Mouse (Mus musculus): ENCODE measurements around the gene Gm5134. TPM values are rescaled to one million over a fixed set of nuclear protein-coding genes. Genes with fewer than 3 reads are reported as not detected.

Gene Gm5134
- total RNA-seq (2021): not detected
- long read RNA-seq, experiment 1: 0 reads
- long read RNA-seq, experiment 2: 0 reads

GRCm38 (mm10) chr10:75954381-75954811, at the start of gene Gm5134:
TSS of gene Gm5134 (plus strand) at chr10:75954514.
- intact Hi-C loops (cut with DNase I): loop anchor here (5.0 kb wide), 2 partner anchors 212 to 367 kb away; partner anchors contain the start of gene Ggt5
- no peak for DNase-seq (ENCODE audit: low spot score in 2 of 2)

DNA sequence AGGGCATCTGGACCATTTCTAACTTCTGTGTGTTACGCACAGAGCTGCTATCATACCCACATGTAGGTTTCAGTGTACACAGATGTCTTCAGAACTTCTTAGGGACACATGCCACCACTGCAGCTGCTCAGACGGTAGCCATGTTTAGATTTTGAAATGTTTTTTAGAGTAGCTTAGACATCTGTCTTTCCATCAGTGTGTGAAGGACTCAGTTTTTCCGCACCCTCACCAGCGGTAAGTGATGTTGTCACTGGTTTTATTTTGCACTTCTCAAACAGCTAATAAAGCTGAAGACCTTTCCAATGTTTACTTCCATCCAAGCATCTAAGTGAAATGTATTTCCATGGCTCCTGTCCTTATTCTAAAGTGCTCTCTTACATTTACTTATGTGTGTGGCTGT, 47.4 kb upstream of the Gm5134 start:
- intact Hi-C loops (cut with DNase I): no loop called here
- DNase-seq (ENCODE audit: low spot score in 2 of 2): no peak

GRCm38 (mm10) chr10:75910698-75911097, 43.6 kb upstream of the Gm5134 start:
- intact Hi-C loops (cut with DNase I): no loop called here
- no peak for DNase-seq (ENCODE audit: low spot score in 2 of 2)

- DNase-seq (ENCODE audit: low spot score in 2 of 2): no peak
- intact Hi-C loops (cut with DNase I): no loop called here
Measured at GRCm38 (mm10) chr10:75913013-75913589, 41.2 kb upstream of the Gm5134 start.

GRCm38 (mm10) chr10:75915557-75915956, 38.8 kb upstream of the Gm5134 start:
- DNase-seq (ENCODE audit: low spot score in 2 of 2): no peak
- intact Hi-C loops (cut with DNase I): no loop called here

DNA sequence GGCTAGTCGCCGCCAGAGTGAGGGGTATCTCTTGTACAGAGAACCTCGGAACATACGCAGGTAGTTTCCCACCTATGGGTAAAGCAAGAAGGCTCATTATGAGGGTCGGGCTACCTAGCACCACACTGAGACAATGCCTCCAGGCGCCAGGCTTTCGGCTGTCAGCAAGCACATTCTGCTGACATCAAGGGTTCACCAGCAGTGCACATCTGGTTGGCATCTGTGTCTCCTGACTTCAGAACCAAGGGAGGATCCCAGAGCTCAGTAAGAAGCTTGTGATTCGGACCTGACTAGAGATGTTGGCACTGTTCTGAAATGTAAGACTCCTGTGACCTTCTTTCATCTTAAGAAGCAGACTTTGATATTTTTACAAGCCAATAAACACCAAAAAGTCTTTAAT, 37.5 kb upstream of the Gm5134 start:
- intact Hi-C loops (cut with DNase I): no loop called here
- no peak for DNase-seq (ENCODE audit: low spot score in 2 of 2)

GRCm38 (mm10) chr10:75919026-75919425, 35.3 kb upstream of the Gm5134 start:
- DNase-seq (ENCODE audit: low spot score in 2 of 2): no peak
- intact Hi-C loops (cut with DNase I): no loop called here

DNA sequence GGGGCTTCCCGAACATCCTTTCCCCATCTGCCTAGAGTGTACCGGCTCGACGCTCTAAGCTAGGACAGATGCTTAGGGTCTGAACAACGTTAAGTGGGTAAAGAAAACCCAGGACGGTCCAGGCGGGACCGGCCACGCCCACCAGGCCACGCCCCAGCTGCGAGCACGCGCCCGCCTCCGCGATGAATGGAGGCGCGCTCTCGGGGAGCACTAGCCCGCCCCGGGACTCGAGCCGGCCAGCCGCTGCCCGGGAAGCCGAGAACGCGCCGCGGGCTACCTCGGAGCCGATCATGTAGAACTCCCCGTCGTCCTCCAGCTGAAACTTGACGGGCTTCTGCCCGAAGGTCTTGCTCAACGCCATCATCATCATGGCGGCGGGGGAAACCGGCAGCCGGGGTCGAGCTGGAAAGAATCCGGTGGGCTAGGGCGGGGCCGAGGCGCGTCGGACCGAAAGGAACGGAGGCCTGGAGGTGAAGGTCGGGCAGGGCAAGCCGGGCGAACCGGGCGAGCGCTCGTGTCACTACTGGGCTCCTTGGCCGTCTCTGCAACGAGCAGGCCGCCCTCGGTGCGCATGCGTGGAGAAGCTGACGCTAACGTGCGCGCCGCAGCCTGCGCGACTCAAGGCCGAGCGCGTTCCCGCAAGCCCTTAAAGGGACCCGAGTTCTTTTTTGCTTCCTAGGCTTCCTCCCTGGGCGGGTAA, 33.1 kb upstream of the Gm5134 start, which contains the start of gene Smarcb1:
Gene Smarcb1 (minus strand): TSS at position 592 of the 700 bp plus-strand sequence.
- peak; percentile 97 for DNase-seq (ENCODE audit: low spot score in 2 of 2)
- intact Hi-C loops (cut with DNase I): no loop called here

DNA sequence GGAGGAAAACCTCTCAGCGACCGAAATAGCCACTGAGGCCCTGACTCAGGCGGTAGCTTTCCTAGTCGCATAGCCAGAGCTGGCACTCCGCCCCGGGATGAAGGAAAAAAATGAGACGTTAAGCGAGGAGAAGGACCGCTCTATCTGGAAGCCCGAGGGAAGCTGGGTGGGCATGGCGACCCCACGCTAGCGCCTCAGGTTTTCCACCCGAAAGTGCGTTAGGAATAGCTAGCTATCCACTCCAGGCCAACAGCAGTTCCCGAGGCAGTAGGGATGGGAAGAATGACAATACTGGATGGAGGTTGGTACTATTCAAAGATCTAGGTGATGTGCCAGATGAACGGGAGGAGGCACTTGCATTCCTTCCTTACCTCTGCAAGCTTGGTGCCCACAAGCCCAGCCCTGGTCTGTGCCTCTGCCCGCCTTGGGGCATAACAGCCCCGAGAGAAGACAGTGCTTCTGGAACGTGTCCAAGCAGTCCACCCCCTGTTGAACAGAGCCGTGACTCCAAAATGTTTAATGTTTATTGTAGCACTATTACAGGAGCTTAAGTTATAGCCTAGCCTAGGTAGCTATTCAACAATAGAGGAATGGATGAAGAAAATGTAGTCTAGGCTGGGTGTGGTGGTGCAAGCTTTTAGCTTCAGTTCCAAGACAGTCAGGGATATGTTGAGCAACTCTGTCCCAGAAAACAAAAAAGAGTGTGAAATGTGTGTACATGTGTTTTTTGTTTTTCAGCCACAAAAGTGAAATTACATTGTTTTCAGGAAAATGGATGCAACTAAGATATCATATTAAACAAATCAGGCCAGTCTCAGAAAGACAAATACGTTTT, 32.4 kb upstream of the Gm5134 start:
- intact Hi-C loops (cut with DNase I): no loop called here
- peak; percentile 15 to 31 for DNase-seq (ENCODE audit: low spot score in 2 of 2)

DNA sequence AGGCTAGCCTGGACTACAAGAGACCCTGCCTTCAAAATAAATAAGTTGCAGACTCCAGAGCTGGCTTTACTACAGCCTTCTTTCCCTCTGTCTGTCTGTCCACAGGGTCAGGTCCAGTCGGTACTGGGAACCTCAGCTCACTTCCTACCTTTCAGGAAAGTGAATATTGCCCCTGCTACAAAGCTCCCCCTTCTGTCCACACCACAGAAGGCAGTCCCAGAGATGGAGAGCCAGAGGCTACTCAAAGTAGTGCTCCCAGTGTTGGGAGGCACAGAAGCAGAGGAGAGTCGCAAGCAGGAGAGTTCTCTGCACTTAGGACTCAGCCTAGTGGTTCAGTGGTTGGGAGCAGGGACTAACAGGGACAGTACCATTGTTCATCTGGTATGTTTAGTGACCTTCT, 30.0 kb upstream of the Gm5134 start:
- DNase-seq (ENCODE audit: low spot score in 2 of 2): no peak
- intact Hi-C loops (cut with DNase I): no loop called here

GRCm38 (mm10) chr10:75926396-75926795, 27.9 kb upstream of the Gm5134 start:
- intact Hi-C loops (cut with DNase I): no loop called here
- DNase-seq (ENCODE audit: low spot score in 2 of 2): no peak

- intact Hi-C loops (cut with DNase I): no loop called here
- no peak for DNase-seq (ENCODE audit: low spot score in 2 of 2)
Measured at GRCm38 (mm10) chr10:75930304-75930703, 24.0 kb upstream of the Gm5134 start.

DNA sequence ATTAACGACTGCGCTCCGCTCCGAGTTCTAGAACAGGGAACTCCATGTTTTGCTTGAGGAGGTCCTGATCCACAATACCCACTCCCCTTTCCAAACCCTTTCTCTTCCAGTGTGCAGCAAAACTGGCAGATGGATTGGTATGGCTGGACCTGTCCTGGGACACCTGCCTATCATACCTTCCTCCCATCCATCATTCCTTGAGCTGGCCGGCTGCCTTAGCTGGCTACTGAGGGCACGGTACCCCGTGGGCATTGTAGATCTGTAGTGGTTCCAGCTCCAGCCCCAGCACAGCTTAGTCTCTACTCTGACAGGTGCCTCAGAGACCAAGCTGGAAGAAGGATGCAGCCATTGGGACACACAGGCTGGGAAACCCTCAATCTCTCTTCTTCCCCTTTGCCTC, 23.0 kb upstream of the Gm5134 start:
- DNase-seq (ENCODE audit: low spot score in 2 of 2): no peak
- intact Hi-C loops (cut with DNase I): no loop called here

DNA sequence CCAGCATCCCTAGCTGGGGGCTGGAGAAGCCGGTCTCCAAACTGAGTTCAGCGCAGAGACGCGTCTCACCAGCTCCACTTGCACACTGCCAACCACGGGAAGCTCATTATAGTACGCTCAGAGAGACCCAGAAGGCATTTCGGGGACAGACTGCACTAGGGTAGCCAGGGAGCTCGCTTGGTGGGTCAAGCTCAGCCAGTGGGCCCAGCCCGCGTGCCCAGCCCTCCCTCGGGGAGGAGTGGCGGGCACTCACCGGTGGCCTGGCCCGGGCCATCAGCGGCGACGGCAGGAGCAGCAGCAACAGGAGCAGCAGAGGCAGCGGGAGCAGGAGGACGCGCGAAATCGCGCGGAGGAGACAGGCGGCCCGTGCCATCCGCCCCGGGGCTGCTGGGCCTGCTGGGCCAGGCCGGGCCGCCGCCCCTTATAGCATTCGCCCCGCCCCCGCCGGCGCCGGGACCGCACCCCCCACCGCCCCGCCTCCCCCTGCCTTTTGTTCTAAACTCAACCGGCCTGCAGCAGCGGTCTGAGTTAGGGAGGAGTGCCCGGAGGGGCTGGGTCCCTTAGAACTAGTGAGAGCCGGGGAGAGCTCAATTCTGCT, 22.1 kb upstream of the Gm5134 start:
- DNase-seq (ENCODE audit: low spot score in 2 of 2): no peak
- intact Hi-C loops (cut with DNase I): no loop called here

- no peak for DNase-seq (ENCODE audit: low spot score in 2 of 2)
- intact Hi-C loops (cut with DNase I): no loop called here
Measured at GRCm38 (mm10) chr10:75932891-75933290, 21.4 kb upstream of the Gm5134 start, which contains the start of gene Chchd10. TSS of gene Chchd10 (plus strand) at chr10:75933130.

DNA sequence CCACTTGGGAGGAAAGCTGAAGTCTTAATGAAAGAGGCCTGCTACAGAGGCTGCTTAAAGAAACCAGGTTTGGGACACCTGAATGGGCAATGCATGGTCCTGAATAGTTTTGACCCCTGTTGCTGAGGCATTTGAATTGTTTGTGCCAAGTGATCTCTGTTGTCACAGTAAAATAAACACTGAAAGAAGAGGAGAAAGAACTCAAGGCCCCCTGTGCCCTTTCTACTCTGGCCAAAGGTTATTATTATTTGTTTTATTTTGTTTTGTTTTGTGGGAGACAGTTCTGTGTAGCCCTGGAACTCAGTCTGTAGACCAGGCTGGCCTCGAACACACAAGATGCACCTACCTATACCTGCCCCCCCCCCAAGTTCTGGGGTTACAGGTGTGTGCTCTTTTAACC, 19.3 kb upstream of the Gm5134 start:
- DNase-seq (ENCODE audit: low spot score in 2 of 2): no peak
- intact Hi-C loops (cut with DNase I): no loop called here

GRCm38 (mm10) chr10:75935680-75936541, 18.4 kb upstream of the Gm5134 start, which contains the start of gene Mmp11:
TSS of gene Mmp11 (minus strand) at chr10:75936496.
- intact Hi-C loops (cut with DNase I): no loop called here

DNA sequence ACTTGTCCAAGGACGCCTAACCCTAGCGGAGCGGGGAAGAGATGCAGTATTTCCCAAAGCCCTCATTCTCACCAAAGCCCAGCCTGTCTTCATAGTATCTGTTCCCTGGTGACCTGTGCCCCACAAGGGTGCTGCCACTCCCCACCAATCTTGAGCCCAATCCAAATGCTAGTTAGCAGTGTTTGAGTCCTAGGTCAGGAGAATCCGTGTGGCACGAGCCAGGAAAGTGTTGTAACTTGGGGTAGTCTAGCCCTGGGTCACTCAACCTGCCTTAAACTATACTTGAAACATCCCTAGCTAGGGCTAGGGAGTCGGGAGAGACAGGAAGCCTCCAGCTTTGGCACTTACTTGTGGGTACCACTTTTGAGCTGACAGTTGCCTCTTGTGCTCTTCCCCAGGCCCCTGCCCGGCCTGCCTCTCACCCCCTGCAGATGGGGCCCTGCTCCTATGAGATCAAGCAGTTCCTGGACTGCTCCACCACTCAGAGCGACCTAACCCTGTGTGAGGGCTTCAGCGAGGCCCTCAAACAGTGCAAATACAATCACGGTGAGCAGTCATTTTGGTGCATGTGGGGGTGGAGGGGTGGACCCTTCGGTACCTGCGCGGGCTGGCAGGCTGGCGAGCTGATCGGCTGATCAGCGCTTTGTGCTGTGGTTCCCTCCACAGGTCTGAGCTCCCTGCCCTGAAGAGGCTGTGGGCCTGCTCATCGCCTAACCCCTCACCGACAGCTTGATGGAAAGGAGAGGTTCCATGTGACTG, 17.2 kb upstream of the Gm5134 start:
- intact Hi-C loops (cut with DNase I): no loop called here
- DNase-seq (ENCODE audit: low spot score in 2 of 2): no peak

More at GRCm38 (mm10) chr10:75935680-75936541, 18.4 kb upstream of the Gm5134 start, which contains the start of gene Mmp11:
- peak; percentile 67 to 69 for DNase-seq (ENCODE audit: low spot score in 2 of 2)
